Mouse (Mus musculus) CD4-positive, CD25-positive, alpha-beta regulatory T cell, adult 9 weeks (primary cell): ENCODE results near the gene Sytl2. TPM values are rescaled to one million over a fixed set of nuclear protein-coding genes. Genes with fewer than 3 reads are reported as not detected.

Experiments used
- polyA plus RNA-seq: library from polyadenylated mRNA; unstranded; fragments of 100-300 nt; shearing (Covaris generic); gene quantifications from one replicate; pipeline ENCODE4 v1.2.1, GENCODE M21; 2017

Sytl2 gene
- 70.7 TPM for polyA plus RNA-seq

DNA sequence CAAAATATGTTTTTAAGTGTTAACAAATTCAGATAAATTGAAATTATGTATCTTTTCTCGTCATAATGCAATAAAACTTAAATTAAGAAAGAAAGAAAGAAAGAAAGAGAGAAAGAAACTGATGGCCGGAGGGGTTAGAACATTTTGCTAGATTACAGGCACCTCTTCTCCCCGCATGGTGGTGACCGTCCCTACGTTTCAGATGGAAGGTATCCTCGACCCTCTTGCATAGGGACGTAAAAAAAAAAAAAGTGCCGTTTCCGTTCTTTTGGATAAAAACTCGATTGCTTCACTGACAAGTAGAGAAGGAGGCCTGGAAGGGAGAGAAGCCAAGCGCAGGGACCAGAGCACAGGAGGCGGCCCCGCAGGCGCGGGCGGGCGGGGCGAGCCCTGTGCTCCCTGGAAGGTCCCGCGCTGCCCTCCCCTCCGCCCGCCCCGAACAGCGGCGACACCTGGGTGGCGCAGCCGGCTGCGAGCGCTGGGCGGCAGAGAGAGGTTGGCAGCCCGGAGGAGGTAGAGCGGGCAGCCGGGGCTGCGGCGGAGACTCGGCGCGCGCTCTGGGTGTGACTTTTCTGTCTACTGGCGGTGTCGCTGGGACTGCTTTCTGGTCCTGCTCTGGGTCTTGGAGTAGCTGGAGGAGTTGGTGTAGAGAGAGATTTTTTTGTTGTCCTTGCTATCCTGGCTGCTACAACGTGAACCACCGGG lies at the start of gene Sytl2:
TSS of gene Sytl2 (plus strand) at position 311 of the 705 bp plus-strand sequence.

GRCm38 (mm10) chr7:90265289-90265970 lies 36.6 kb upstream of the Sytl2 start, which contains the start of gene Ccdc83:
Gene Ccdc83, minus strand, starts transcription at chr7:90265777.

GRCm38 (mm10) chr7:90426020-90427001 lies 124.3 kb downstream of the Sytl2 start, which contains the start of gene Ccdc89:
Gene Ccdc89, plus strand, starts transcription at chr7:90426577.

GRCm38 (mm10) chr7:90442518-90443080 lies 140.5 kb downstream of the Sytl2 start, which contains the start of gene Crebzf:
Gene Crebzf, plus strand, starts transcription at chr7:90442729.

DNA sequence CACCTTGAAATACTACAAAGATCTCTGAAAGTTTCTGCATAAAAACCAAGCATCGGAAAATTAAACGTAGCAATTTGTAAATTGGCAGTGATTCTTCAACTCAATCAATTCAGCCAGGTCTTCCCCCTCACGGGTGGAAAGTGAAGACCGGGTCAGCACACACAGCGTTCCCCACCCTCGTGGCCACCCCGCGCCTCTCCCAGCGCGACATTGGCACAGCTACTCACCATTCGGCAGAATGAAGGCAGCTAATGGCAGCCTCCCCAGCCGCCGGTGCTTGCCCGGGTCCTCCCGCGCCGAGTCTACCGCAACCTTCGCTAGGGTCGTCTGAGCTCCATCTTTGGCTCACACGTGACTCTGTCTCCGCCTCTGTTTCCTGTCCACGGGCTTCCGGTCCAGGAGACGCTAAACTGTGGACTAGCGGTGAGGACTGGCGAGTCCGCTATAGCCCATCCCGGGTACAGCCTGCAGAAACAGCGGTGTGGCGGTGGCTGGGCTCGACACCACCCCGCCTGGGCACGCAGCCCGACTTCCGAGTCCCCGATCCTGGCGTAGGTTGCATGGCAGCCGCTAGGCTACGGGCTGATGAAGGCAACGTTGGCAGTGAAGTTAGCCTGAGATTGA lies 154.9 kb downstream of the Sytl2 start, which contains the start of gene Tmem126a:
TSS of gene Tmem126a (minus strand) at position 385 of the 624 bp plus-strand sequence.

Other genes with a start within 250 kb of the Sytl2 start
- gene Picalm, start 172.0 kb upstream of the Sytl2 start, polyA plus RNA-seq, result 25.3 TPM
- gene Ccdc83, start 36.5 kb upstream of the Sytl2 start, polyA plus RNA-seq, result not detected
- gene Ccdc89, start 124.3 kb downstream of the Sytl2 start, polyA plus RNA-seq, result not detected
- gene Crebzf, start 140.5 kb downstream of the Sytl2 start, polyA plus RNA-seq, result 13.6 TPM
- 95.0 TPM for gene Tmem126a, start 155.0 kb downstream of the Sytl2 start, polyA plus RNA-seq
- 41.1 TPM for gene Tmem126b, start 173.7 kb downstream of the Sytl2 start, polyA plus RNA-seq
- 0.45 TPM for gene Dlg2, start 174.4 kb downstream of the Sytl2 start, polyA plus RNA-seq